Mouse (Mus musculus) MEL (cell line): ENCODE data around the gene Igsf21. TPM values are rescaled to one million over a fixed set of nuclear protein-coding genes. Genes with fewer than 3 reads are reported as not detected.

Experiments used
- DNase-seq: peaks from one replicate; pipeline ENCODE4 v3.0.0; 2011; ENCODE audit warnings: low read depth, low spot score
- H3K27ac ChIP-seq: 2 replicates; pipeline ENCODE4 v1.5.1; 2012; ENCODE audit warnings: low read depth, mild to moderate bottlenecking, control low read depth, low read length, moderate library complexity; ENCODE audit not compliant: control insufficient read depth
- H3K27me3 ChIP-seq, 2 experiments: fragments of 150-350 bp in 1 of 2; sonication (generic) in 1 of 2; 2 replicates each; pipeline ENCODE4 v1.6.1; 2012; ENCODE audit warnings: low read length in 2 of 2, mild to moderate bottlenecking in 2 of 2, improper control_type of control experiment in 1 of 2, moderate library complexity in 1 of 2; ENCODE audit not compliant: insufficient read depth in 2 of 2, control insufficient read depth in 1 of 2
- H3K36me3 ChIP-seq, 2 experiments: 2 replicates each; pipeline ENCODE4 v1.6.1; 2012 to 2014; ENCODE audit warnings: low read length in 2 of 2, improper control_type of control experiment in 1 of 2, inconsistent platforms in 1 of 2, mild to moderate bottlenecking in 1 of 2; ENCODE audit not compliant: insufficient read depth in 2 of 2, control insufficient read depth in 1 of 2
- H3K4me1 ChIP-seq, 2 experiments: fragments of 150-350 bp in 1 of 2; sonication (generic) in 1 of 2; 2 replicates each; pipeline ENCODE4 v1.6.1; 2012; ENCODE audit warnings: low read length in 2 of 2, improper control_type of control experiment in 1 of 2, mild to moderate bottlenecking in 1 of 2; ENCODE audit not compliant: insufficient read depth in 2 of 2, control insufficient read depth in 1 of 2
- H3K4me3 ChIP-seq, 2 experiments: fragments of 150-350 bp in 1 of 2; sonication (generic) in 1 of 2; 2 replicates each; pipeline ENCODE4 v1.5.1; 2012; ENCODE audit warnings: low read depth in 2 of 2, low read length in 2 of 2, mild to moderate bottlenecking in 2 of 2, moderate library complexity in 2 of 2, control low read depth in 1 of 2, improper control_type of control experiment in 1 of 2; ENCODE audit not compliant: control insufficient read depth in 1 of 2, insufficient read depth in 1 of 2
- H3K79me2 ChIP-seq: 2 replicates; pipeline ENCODE4 v1.6.1; 2012; ENCODE audit warnings: mild to moderate bottlenecking, low read length, moderate library complexity; ENCODE audit not compliant: control insufficient read depth, poor library complexity, insufficient read depth
- H3K9ac ChIP-seq: 2 replicates; pipeline ENCODE4 v1.6.1; 2012; ENCODE audit warnings: low read depth, mild to moderate bottlenecking, control low read depth, low read length, moderate library complexity; ENCODE audit not compliant: control insufficient read depth, poor library complexity, severe bottlenecking
- H3K9me3 ChIP-seq: fragments of 150-350 bp; sonication (generic); replicated peaks from 2 replicates; pipeline ENCODE4 v1.6.1; 2012; ENCODE audit warnings: mild to moderate bottlenecking, low read length, improper control_type of control experiment, moderate library complexity; ENCODE audit not compliant: insufficient read depth
- CHD1 ChIP-seq: IDR thresholded peaks from 2 replicates; pipeline ENCODE4 v1.6.1; 2012; ENCODE audit warnings: low read depth, mild to moderate bottlenecking, inconsistent platforms, low read length, improper control_type of control experiment
- E2F4 ChIP-seq: IDR thresholded peaks from 2 replicates; pipeline ENCODE4 v1.6.1; 2011; ENCODE audit warnings: low read depth, low read length, improper control_type of control experiment, borderline replicate concordance
- GATA1 ChIP-seq: IDR thresholded peaks from 2 replicates; pipeline ENCODE4 v1.6.1; 2011; ENCODE audit warnings: low read depth, low read length, improper control_type of control experiment
- HCFC1 ChIP-seq: IDR thresholded peaks from 2 replicates; pipeline ENCODE4 v1.6.1; 2012; ENCODE audit warnings: low read depth, mild to moderate bottlenecking, inconsistent platforms, low read length, improper control_type of control experiment, moderate library complexity
- JUND ChIP-seq: IDR thresholded peaks from 2 replicates; pipeline ENCODE4 v1.6.1; 2011; ENCODE audit warnings: low read depth, mild to moderate bottlenecking, improper control_type of control experiment, low read length
- KAT2A ChIP-seq: conservative IDR thresholded peaks from 2 replicates; pipeline ENCODE4 v1.6.1; 2012; ENCODE audit warnings: low read depth, low read length, improper control_type of control experiment, inconsistent platforms
- MAX ChIP-seq: IDR thresholded peaks from 2 replicates; pipeline ENCODE4 v1.6.1; 2011; ENCODE audit warnings: low read length, improper control_type of control experiment
- MAZ ChIP-seq: IDR thresholded peaks from 2 replicates; pipeline ENCODE4 v1.6.1; 2012; ENCODE audit warnings: low read depth, mild to moderate bottlenecking, inconsistent platforms, low read length, improper control_type of control experiment
- MEF2A ChIP-seq: IDR thresholded peaks from 2 replicates; pipeline ENCODE4 v1.6.1; 2014; ENCODE audit warnings: low read depth, mild to moderate bottlenecking, inconsistent platforms, low read length, improper control_type of control experiment; ENCODE audit not compliant: poor library complexity, insufficient replicate concordance, severe bottlenecking; ENCODE audit errors: extremely low read depth
- MYB ChIP-seq: IDR thresholded peaks from 2 replicates; pipeline ENCODE4 v1.6.1; 2011; ENCODE audit warnings: mild to moderate bottlenecking, low read depth, low read length, improper control_type of control experiment
- NELFE ChIP-seq: IDR thresholded peaks from 2 replicates; pipeline ENCODE4 v1.6.1; 2011; ENCODE audit warnings: low read depth, low read length, improper control_type of control experiment
- NRF1 ChIP-seq: IDR thresholded peaks from 2 replicates; pipeline ENCODE4 v1.6.1; 2014; ENCODE audit warnings: low read depth, mild to moderate bottlenecking, inconsistent platforms, low read length, improper control_type of control experiment, moderate library complexity; ENCODE audit not compliant: poor library complexity, insufficient read depth, severe bottlenecking
- POLR2AphosphoS2 ChIP-seq: IDR thresholded peaks from 2 replicates; pipeline ENCODE4 v1.6.1; 2011; ENCODE audit warnings: low read length, improper control_type of control experiment
- POLR2AphosphoS5 ChIP-seq: IDR thresholded peaks from 2 replicates; pipeline ENCODE4 v1.6.1; 2012; ENCODE audit warnings: low read depth, borderline replicate concordance, mild to moderate bottlenecking, inconsistent platforms, low read length, moderate library complexity, mixed read lengths
- RAD21 ChIP-seq: IDR thresholded peaks from 2 replicates; pipeline ENCODE4 v1.6.1; 2011; ENCODE audit warnings: mild to moderate bottlenecking, low read depth, low read length, improper control_type of control experiment
- RCOR1 ChIP-seq: IDR thresholded peaks from 2 replicates; pipeline ENCODE4 v1.6.1; 2012; ENCODE audit warnings: low read depth, mild to moderate bottlenecking, inconsistent platforms, low read length, improper control_type of control experiment
- SIN3A ChIP-seq: IDR thresholded peaks from 2 replicates; pipeline ENCODE4 v1.6.1; 2012; ENCODE audit warnings: low read length, improper control_type of control experiment, inconsistent platforms
- TCF12 ChIP-seq: IDR thresholded peaks from 2 replicates; pipeline ENCODE4 v1.6.1; 2014; ENCODE audit warnings: low read depth, mild to moderate bottlenecking, inconsistent platforms, low read length, improper control_type of control experiment, moderate library complexity
- USF1 ChIP-seq: IDR thresholded peaks from 2 replicates; pipeline ENCODE4 v1.6.1; 2014; ENCODE audit warnings: low read depth, mild to moderate bottlenecking, inconsistent platforms, low read length, improper control_type of control experiment, moderate library complexity
- USF2 ChIP-seq, 2 experiments: IDR thresholded peaks; 2 replicates each; pipeline ENCODE4 v1.6.1; 2011 to 2012; ENCODE audit warnings: improper control_type of control experiment in 2 of 2, low read length in 2 of 2, borderline replicate concordance in 1 of 2, inconsistent platforms in 1 of 2, low read depth in 1 of 2, mild to moderate bottlenecking in 1 of 2; ENCODE audit not compliant: insufficient read depth in 1 of 2
- ZC3H11A ChIP-seq: IDR thresholded peaks from 2 replicates; pipeline ENCODE4 v1.6.1; 2012; ENCODE audit warnings: low read depth, mild to moderate bottlenecking, inconsistent platforms, low read length, improper control_type of control experiment
- ZKSCAN1 ChIP-seq: IDR thresholded peaks from 2 replicates; pipeline ENCODE4 v1.6.1; 2012; ENCODE audit warnings: low read depth, mild to moderate bottlenecking, inconsistent platforms, low read length, improper control_type of control experiment, moderate library complexity
- ZMIZ1 ChIP-seq: IDR thresholded peaks from 2 replicates; pipeline ENCODE4 v1.6.1; 2012; ENCODE audit warnings: low read depth, mild to moderate bottlenecking, inconsistent platforms, low read length, improper control_type of control experiment, moderate library complexity
- polyA plus RNA-seq, 2 experiments: library from polyadenylated mRNA; stranded (reverse) in 1 of 2; unstranded in 1 of 2; fragments of >175 nt in 1 of 2; fragments of >200 nt in 1 of 2; gene quantifications; 2 replicates each; pipeline versions ENCODE4 v1.2.1 to v1.2.4; 2012; ENCODE audit warnings: low replicate concordance in 2 of 2, low read depth in 1 of 2; ENCODE audit not compliant: insufficient read length in 2 of 2, insufficient read depth in 1 of 2, missing spikeins in 1 of 2
- total RNA-seq: library from RNA; depleted of rRNA; stranded (reverse); fragments of 300-350 nt; gene quantifications from 2 replicates; pipeline ENCODE4 v1.2.3, GENCODE M21; 2012

The Igsf21 gene
- total and polyA plus RNA-seq, 3 experiments, result not detected

DNA sequence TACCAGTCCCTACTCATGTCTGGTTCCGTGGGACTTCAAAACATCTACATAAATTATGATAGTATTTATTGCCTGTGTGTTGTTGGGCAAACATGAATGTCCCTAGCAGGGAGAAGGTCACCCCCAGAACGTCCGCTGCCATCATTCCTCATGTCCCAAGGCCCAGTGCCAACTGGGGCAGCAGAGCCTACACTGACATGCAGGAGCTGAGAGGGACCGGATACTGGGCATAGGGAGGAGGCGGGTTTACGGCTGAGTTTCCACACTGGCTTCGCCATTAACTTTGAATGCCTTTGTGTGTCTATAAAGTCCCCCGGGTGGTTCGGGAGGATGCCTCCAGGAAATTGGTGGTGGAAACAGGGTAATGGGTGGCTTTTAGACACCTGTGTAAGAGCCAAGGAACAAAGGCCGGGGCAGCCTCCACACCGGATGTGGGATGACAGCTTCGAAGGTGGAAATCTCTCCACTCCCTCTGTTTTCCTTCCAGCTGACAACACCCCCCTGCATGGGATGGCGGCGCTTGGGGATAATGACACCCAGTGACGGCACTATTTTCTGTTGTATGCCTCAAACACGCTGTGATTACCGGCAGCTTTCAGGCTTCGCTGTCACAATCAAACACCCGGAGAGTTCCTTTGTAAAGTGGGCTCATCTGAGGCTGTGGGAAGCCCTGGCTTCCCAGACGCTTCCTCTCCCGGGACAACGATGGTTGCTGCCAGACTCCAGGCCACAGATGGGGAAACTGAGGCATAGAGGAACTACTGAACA is 26.1 kb downstream of the Igsf21 start:
- no peaks in the 10 kb centered on the region for H3K27me3 ChIP-seq
- no peaks in the 10 kb centered on the region for H3K36me3 ChIP-seq
- no peak for TF ChIP-seq TCF12
- no peak for TF ChIP-seq MAX
- TF ChIP-seq POLR2AphosphoS5, result no peak
- TF ChIP-seq SIN3A, result no peak
- no peak for TF ChIP-seq CHD1
- TF ChIP-seq USF2 (IDR thresholded peaks at IDR 0.05; ENCODE audit: borderline replicate concordance in 1 of 2, insufficient read depth in 1 of 2, low read depth in 1 of 2, low read length in 2 of 2), result no peak
- no peak for TF ChIP-seq RCOR1
- TF ChIP-seq POLR2AphosphoS2, result no peak
- no peak for TF ChIP-seq MEF2A
- no peak for TF ChIP-seq USF1
- TF ChIP-seq E2F4, result no peak
- TF ChIP-seq MAZ, result no peak
- no peak for TF ChIP-seq ZC3H11A
- no peak for TF ChIP-seq ZMIZ1
- no peak for TF ChIP-seq MYB
- no peak for TF ChIP-seq ZKSCAN1
- H3K79me2 ChIP-seq, result no peaks in the 10 kb centered on the region
- DNase-seq, result no peak
- no peak overlapping the region for H3K27ac ChIP-seq
- H3K4me1 ChIP-seq, result no peaks in the 10 kb centered on the region
- no peaks in the 10 kb centered on the region for H3K9me3 ChIP-seq
- no peak overlapping the region for H3K4me3 ChIP-seq
- no peak overlapping the region for H3K9ac ChIP-seq

DNA sequence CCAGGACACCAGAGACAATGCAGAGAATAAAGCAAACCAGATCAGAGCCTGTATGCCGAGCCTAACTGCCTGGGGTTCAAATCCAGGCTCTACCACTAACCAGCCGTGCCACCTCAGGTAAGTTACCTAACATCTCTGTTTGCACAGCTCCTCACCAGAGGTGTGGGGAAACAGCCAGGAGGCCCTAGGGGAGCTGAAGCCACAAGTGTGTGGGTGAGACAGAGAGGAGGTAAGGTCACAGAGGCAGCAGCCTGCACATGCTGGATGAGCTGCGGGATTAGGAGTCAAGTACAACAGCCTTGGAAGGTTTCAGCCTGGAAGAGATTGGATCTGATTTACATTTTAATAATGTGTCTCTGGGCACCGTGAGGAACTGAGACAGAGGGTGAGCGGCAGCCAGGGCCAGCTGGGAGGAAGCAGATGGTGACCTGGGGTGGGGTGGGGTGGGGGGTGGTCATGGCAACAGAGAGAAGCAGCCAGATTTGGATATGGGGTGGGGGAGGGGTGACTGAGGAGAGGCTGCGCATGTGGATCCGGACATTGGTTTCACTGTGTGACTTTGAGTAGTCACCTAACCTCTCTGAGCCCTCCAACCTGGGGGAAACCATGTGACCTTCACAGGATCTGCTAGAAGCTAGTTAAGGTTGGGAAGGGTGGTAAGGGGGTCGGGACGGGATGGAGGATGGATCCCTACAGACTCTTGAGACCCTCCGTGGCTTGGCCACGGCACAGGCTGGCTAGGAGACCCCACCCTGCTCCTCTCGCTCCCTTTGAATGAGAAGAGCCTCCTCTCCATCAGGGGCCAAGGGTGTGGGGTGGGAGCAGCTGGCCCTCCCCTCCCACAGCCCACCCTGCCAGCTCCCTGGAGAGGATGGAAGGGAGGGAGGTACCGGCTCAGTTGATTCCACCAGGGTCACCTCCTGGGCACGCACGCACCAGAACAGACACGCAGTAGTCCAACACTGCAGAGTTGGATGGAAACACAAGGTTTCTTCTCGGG is 27.4 kb downstream of the Igsf21 start:
- TF ChIP-seq POLR2AphosphoS5 (no peak), ZC3H11A (no peak), JUND (no peak), NELFE (no peak), KAT2A (no peak), NRF1 (no peak), HCFC1 (no peak), RAD21 (no peak), GATA1 (no peak)
- Histone ChIP-seq H3K4me1 (no peaks in the 10 kb centered on the region), H3K27ac (no peak overlapping the region), H3K4me3 (no peak overlapping the region), H3K36me3 (no peaks in the 10 kb centered on the region), H3K27me3 (no peaks in the 10 kb centered on the region), H3K79me2 (no peaks in the 10 kb centered on the region), H3K9me3 (no peaks in the 10 kb centered on the region), H3K9ac (no peak overlapping the region)
- no peak for DNase-seq
